Mouse (Mus musculus) limb, embryonic 11.5 days (tissue): ENCODE measurements around the gene Olfr700. TPM values are rescaled to one million over a fixed set of nuclear protein-coding genes. Genes with fewer than 3 reads are reported as not detected.
"Not testable (repeated sequence)": the region's sequence is repeated elsewhere in the genome, so short reads cannot be mapped to it uniquely, and the experiment has no call there.

ENCODE experiments used
- ATAC-seq: fragments of 200-750 bp; cut with Nextera tagmentation; 2 replicates; pipeline ENCODE4 v1.8.0; 2017; ENCODE audit warnings: low read depth; ENCODE audit not compliant: insufficient number of reproducible peaks, low FRiP score, low TSS enrichment
- DNase-seq: peaks from one replicate; pipeline ENCODE4 v3.0.0-alpha.2; 2015; ENCODE audit warnings: low spot score
- H3K27ac ChIP-seq: fragments of 300-500 bp; sonication (generic); replicated peaks from 2 replicates; pipeline ENCODE4 v1.5.1; 2014; ENCODE audit warnings: low read depth, mild to moderate bottlenecking, low read length
- H3K27me3 ChIP-seq: fragments of 300-500 bp; sonication (generic); 2 replicates; pipeline ENCODE4 v1.6.1; 2014; ENCODE audit warnings: mild to moderate bottlenecking, low read length, mixed read lengths; ENCODE audit not compliant: control insufficient read depth, insufficient read depth
- H3K36me3 ChIP-seq: fragments of 300-500 bp; sonication (generic); 2 replicates; pipeline ENCODE4 v1.6.1; 2014; ENCODE audit warnings: mild to moderate bottlenecking, low read length, moderate library complexity, mixed read lengths; ENCODE audit not compliant: control insufficient read depth, insufficient read depth
- H3K4me1 ChIP-seq: fragments of 300-500 bp; sonication (generic); 2 replicates; pipeline ENCODE4 v1.6.1; 2014; ENCODE audit warnings: low read length, mixed read lengths; ENCODE audit not compliant: control insufficient read depth, insufficient read depth
- H3K4me2 ChIP-seq: fragments of 300-500 bp; sonication (generic); 2 replicates; pipeline ENCODE4 v1.6.1; 2014; ENCODE audit warnings: low read depth, mild to moderate bottlenecking, moderate library complexity; ENCODE audit not compliant: severe bottlenecking
- H3K4me3 ChIP-seq: fragments of 300-500 bp; sonication (generic); 2 replicates; pipeline ENCODE4 v1.5.1; 2014; ENCODE audit warnings: low read depth, low read length
- H3K9ac ChIP-seq: fragments of 300-500 bp; sonication (generic); 2 replicates; pipeline ENCODE4 v1.6.1; 2014; ENCODE audit warnings: mild to moderate bottlenecking, low read length
- H3K9me3 ChIP-seq: fragments of 300-500 bp; sonication (generic); 2 replicates; pipeline ENCODE4 v1.6.1; 2016; ENCODE audit warnings: low read length; ENCODE audit not compliant: control insufficient read depth
- WGBS: fragments of 180-500 bp; shearing (Covaris S2); extraction: QIAGEN DNeasy Blood & Tissue Kit; methylation state at CpG from one replicate; pipeline ENCODE4 v1.1.7; 2014; 5-methylcytosine and 5-hydroxymethylcytosine counted together
- polyA plus RNA-seq: library from polyadenylated mRNA; unstranded; fragments of >200 nt; fragmentation: Nextera tagmentation; extraction: Ambion mirVana; gene quantifications from 2 replicates; pipeline ENCODE4 v1.2.1, GENCODE M21; 2014

Gene Olfr700
- not detected in 2 replicates for polyA plus RNA-seq

GRCm38 (mm10) chr7:106808734-106809133 is at the start of gene Olfr700:
Gene Olfr700 (minus strand): TSS chr7:106808834.
- Histone ChIP-seq H3K4me2 (no peak within 1 kb of the TSS), H3K4me3 (no peak within 1 kb of the TSS), H3K9ac (no peak within 1 kb of the TSS), H3K36me3 (no peaks in the 10 kb centered on the region), H3K27ac (no peak within 1 kb of the TSS), H3K27me3 (no peaks in the 10 kb centered on the region), H3K4me1 (no peaks in the 10 kb centered on the region), H3K9me3 (no peaks in the 10 kb centered on the region)
- ATAC-seq (no peak), DNase-seq (no peak)
- 96% methylated on average over 1 of the region's 1 CpGs for WGBS

- H3K36me3 ChIP-seq = no peaks in the 10 kb centered on the region
- no peak for DNase-seq
- H3K9ac ChIP-seq = no peak within 1 kb of the TSS
- no peak within 1 kb of the TSS for H3K27ac ChIP-seq
- H3K4me2 ChIP-seq = no peak within 1 kb of the TSS
- no peaks in the 10 kb centered on the region for H3K9me3 ChIP-seq
- ATAC-seq = no peak
- H3K27me3 ChIP-seq = no peaks in the 10 kb centered on the region
- H3K4me1 ChIP-seq = no peaks in the 10 kb centered on the region
- H3K4me3 ChIP-seq = no peak within 1 kb of the TSS
- WGBS = 68% methylated on average over 2 of the region's 2 CpGs
Observed at GRCm38 (mm10) chr7:106843060-106843459, 34.4 kb upstream of the Olfr700 start, which contains the start of gene Olfr703. Gene Olfr703 (plus strand): TSS chr7:106843360.

- Histone ChIP-seq H3K4me3 (no peak within 1 kb of the TSS), H3K9ac (no peak within 1 kb of the TSS), H3K4me2 (no peak within 1 kb of the TSS), H3K27ac (no peak within 1 kb of the TSS), H3K4me1 (no peaks in the 10 kb centered on the region), H3K27me3 (no peaks in the 10 kb centered on the region), H3K36me3 (no peaks in the 10 kb centered on the region), H3K9me3 (no peaks in the 10 kb centered on the region)
- no peak for ATAC-seq
- no peak for DNase-seq
Observed at GRCm38 (mm10) chr7:106833793-106834192, 25.2 kb upstream of the Olfr700 start, which contains the start of gene Olfr702. Gene Olfr702 (minus strand): TSS chr7:106833893.

GRCm38 (mm10) chr7:106818414-106818813 is 9.8 kb upstream of the Olfr700 start:
- no peak overlapping the region for H3K9ac ChIP-seq

GRCm38 (mm10) chr7:106815775-106816174 is 7.1 kb upstream of the Olfr700 start:
- DNase-seq (no peak), ATAC-seq (no peak)
- Histone ChIP-seq H3K27me3 (no peaks in the 10 kb centered on the region), H3K9me3 (no peaks in the 10 kb centered on the region), H3K4me3 (no peak overlapping the region), H3K4me2 (no peak overlapping the region), H3K4me1 (no peaks in the 10 kb centered on the region), H3K27ac (no peak overlapping the region), H3K36me3 (no peaks in the 10 kb centered on the region), H3K9ac (no peak overlapping the region)
- 59% methylated on average over 2 of the region's 2 CpGs for WGBS

More at GRCm38 (mm10) chr7:106818414-106818813, 9.8 kb upstream of the Olfr700 start:
- Histone ChIP-seq H3K27ac (no peak overlapping the region), H3K4me2 (no peak overlapping the region), H3K9me3 (no peaks in the 10 kb centered on the region), H3K4me1 (no peaks in the 10 kb centered on the region), H3K36me3 (no peaks in the 10 kb centered on the region), H3K27me3 (no peaks in the 10 kb centered on the region), H3K4me3 (no peak overlapping the region)
- DNase-seq (no peak), ATAC-seq (no peak)

GRCm38 (mm10) chr7:106813829-106814228 is 5.2 kb upstream of the Olfr700 start, which contains the start of gene Olfr701:
Gene Olfr701 (plus strand): TSS chr7:106814129.
- 79% methylated on average over 2 of the region's 2 CpGs for WGBS

GRCm38 (mm10) chr7:106793098-106793497 is 15.5 kb downstream of the Olfr700 start, which contains the start of gene Olfr699:
Gene Olfr699 (minus strand): TSS chr7:106793198.
- 90% methylated on average over 1 of the region's 1 CpGs for WGBS
- DNase-seq (no peak), ATAC-seq (no peak)
- Histone ChIP-seq H3K9ac (no peak within 1 kb of the TSS), H3K4me3 (no peak within 1 kb of the TSS), H3K36me3 (no peaks in the 10 kb centered on the region), H3K27ac (no peak within 1 kb of the TSS), H3K27me3 (no peaks in the 10 kb centered on the region), H3K4me1 (no peaks in the 10 kb centered on the region), H3K9me3 (no peaks in the 10 kb centered on the region), H3K4me2 (no peak within 1 kb of the TSS)

More at GRCm38 (mm10) chr7:106813829-106814228, 5.2 kb upstream of the Olfr700 start, which contains the start of gene Olfr701:
- Histone ChIP-seq H3K4me1 (no peaks in the 10 kb centered on the region), H3K4me3 (no peak within 1 kb of the TSS), H3K27me3 (no peaks in the 10 kb centered on the region), H3K27ac (no peak within 1 kb of the TSS), H3K36me3 (no peaks in the 10 kb centered on the region), H3K9me3 (no peaks in the 10 kb centered on the region), H3K9ac (no peak within 1 kb of the TSS), H3K4me2 (no peak within 1 kb of the TSS)
- ATAC-seq = no peak
- no peak for DNase-seq

- H3K4me1 ChIP-seq = no peaks in the 10 kb centered on the region
- no peak for DNase-seq
- no peaks in the 10 kb centered on the region for H3K9me3 ChIP-seq
- no peaks in the 10 kb centered on the region for H3K27me3 ChIP-seq
- no peaks in the 10 kb centered on the region for H3K36me3 ChIP-seq
- H3K4me3 ChIP-seq = no peak overlapping the region
- ATAC-seq = no peak
- H3K9ac ChIP-seq = no peak overlapping the region
- no peak overlapping the region for H3K4me2 ChIP-seq
- no peak overlapping the region for H3K27ac ChIP-seq
Observed at GRCm38 (mm10) chr7:106788330-106788729, 20.3 kb downstream of the Olfr700 start.

GRCm38 (mm10) chr7:106761008-106761407 is 47.6 kb downstream of the Olfr700 start:
- 88% methylated on average over 2 of the region's 2 CpGs for WGBS
- not testable (repeated sequence) for H3K4me3 ChIP-seq, ATAC-seq, H3K4me1 ChIP-seq, H3K27me3 ChIP-seq, DNase-seq, H3K9me3 ChIP-seq, H3K4me2 ChIP-seq, H3K9ac ChIP-seq, H3K36me3 ChIP-seq, H3K27ac ChIP-seq
